Mouse (Mus musculus) limb, embryonic 14.5 days (tissue): ENCODE measurements around the gene Zmynd8. TPM values are rescaled to one million over a fixed set of nuclear protein-coding genes. Genes with fewer than 3 reads are reported as not detected.
"Not testable (repeated sequence)": the region's sequence is repeated elsewhere in the genome, so short reads cannot be mapped to it uniquely, and the experiment has no call there.

ENCODE experiments used
- ATAC-seq: fragments of 200-750 bp; cut with Nextera tagmentation; 2 replicates; pipeline ENCODE4 v1.8.0; 2017; ENCODE audit warnings: low read depth, moderate number of reproducible peaks, moderate TSS enrichment; ENCODE audit not compliant: low FRiP score
- DNase-seq: peaks from one replicate; pipeline ENCODE4 v3.0.0-alpha.2; 2015; ENCODE audit warnings: low spot score
- H3K27ac ChIP-seq: fragments of 300-500 bp; sonication (generic); replicated peaks from 2 replicates; pipeline ENCODE4 v1.5.1; 2014; ENCODE audit warnings: low read depth, mild to moderate bottlenecking, low read length, moderate library complexity, mixed read lengths
- H3K27me3 ChIP-seq: fragments of 300-500 bp; sonication (generic); 2 replicates; pipeline ENCODE4 v1.6.1; 2014; ENCODE audit warnings: low read length, mixed read lengths; ENCODE audit not compliant: control insufficient read depth, insufficient read depth
- H3K36me3 ChIP-seq: fragments of 300-500 bp; sonication (generic); 2 replicates; pipeline ENCODE4 v1.6.1; 2014; ENCODE audit warnings: mild to moderate bottlenecking, low read length, moderate library complexity, mixed read lengths; ENCODE audit not compliant: control insufficient read depth, insufficient read depth
- H3K4me1 ChIP-seq: fragments of 300-500 bp; sonication (generic); 2 replicates; pipeline ENCODE4 v1.6.1; 2014; ENCODE audit warnings: antibody characterized with exemption, low read length, mixed read lengths; ENCODE audit not compliant: control insufficient read depth, insufficient read depth
- H3K4me2 ChIP-seq: fragments of 300-500 bp; sonication (generic); replicated peaks from 2 replicates; pipeline ENCODE4 v1.6.1; 2014; ENCODE audit warnings: low read depth, mild to moderate bottlenecking, low read length, moderate library complexity; ENCODE audit not compliant: severe bottlenecking
- H3K4me3 ChIP-seq: fragments of 300-500 bp; sonication (generic); replicated peaks from 2 replicates; pipeline ENCODE4 v1.5.1; 2014; ENCODE audit warnings: low read length
- H3K9ac ChIP-seq: fragments of 300-500 bp; sonication (generic); 2 replicates; pipeline ENCODE4 v1.6.1; 2014; ENCODE audit warnings: mild to moderate bottlenecking, low read depth, low read length, moderate library complexity; ENCODE audit not compliant: severe bottlenecking
- H3K9me3 ChIP-seq: fragments of 300-500 bp; sonication (generic); 2 replicates; pipeline ENCODE4 v1.6.1; 2016; ENCODE audit warnings: low read length; ENCODE audit not compliant: control insufficient read depth
- POLR2A ChIP-seq: fragments of 200-500 bp; IDR thresholded peaks from 2 replicates; pipeline ENCODE4 v1.8.0; 2012; ENCODE audit warnings: inconsistent platforms, mild to moderate bottlenecking, moderate library complexity, borderline replicate concordance; ENCODE audit not compliant: insufficient read depth, insufficient read length; ENCODE audit errors: extremely low read depth
- WGBS: fragments of 180-500 bp; shearing (Covaris S2); extraction: QIAGEN DNeasy Blood & Tissue Kit; methylation state at CpG from one replicate; pipeline ENCODE4 v1.1.7; 2014; 5-methylcytosine and 5-hydroxymethylcytosine counted together
- polyA plus RNA-seq, 2 experiments: library from polyadenylated mRNA; depleted of rRNA in 1 of 2; stranded (reverse) in 1 of 2; unstranded in 1 of 2; fragments of >200 nt; fragmentation: Nextera tagmentation in 1 of 2; extraction: Ambion mirVana in 1 of 2; gene quantifications; 2 replicates each; pipeline versions ENCODE4 v1.2.1 to v1.2.3; 2012 to 2014

The Zmynd8 gene
- polyA plus RNA-seq, 2 experiments = 30.2 to 49.5 TPM

GRCm38 (mm10) chr2:165811536-165811935, 87.3 kb downstream of the Zmynd8 start:
- no peak for TF ChIP-seq POLR2A
- DNase-seq (no peak), ATAC-seq (no peak; the same call in 1 of the 2 replicates)
- Histone ChIP-seq H3K4me1 (no peaks in the 10 kb centered on the region), H3K27ac (no peak overlapping the region), H3K9me3 (no peaks in the 10 kb centered on the region), H3K36me3 (peaks cover 94% of the 10 kb centered on the region), H3K9ac (no peak overlapping the region), H3K4me2 (no peak overlapping the region), H3K27me3 (no peaks in the 10 kb centered on the region), H3K4me3 (no peak overlapping the region)
- 60% methylated on average over 5 of the region's 5 CpGs for WGBS

GRCm38 (mm10) chr2:165809901-165810477, 88.8 kb downstream of the Zmynd8 start:
- no peaks in the 10 kb centered on the region for H3K9me3 ChIP-seq
- no peak overlapping the region for H3K4me2 ChIP-seq
- H3K4me1 ChIP-seq = no peaks in the 10 kb centered on the region
- WGBS = 89% methylated on average over 5 of the region's 5 CpGs
- H3K36me3 ChIP-seq = peaks cover 96% of the 10 kb centered on the region
- no peak for ATAC-seq
- H3K27ac ChIP-seq = no peak overlapping the region
- no peak for DNase-seq
- no peak for TF ChIP-seq POLR2A
- H3K27me3 ChIP-seq = no peaks in the 10 kb centered on the region
- no peak overlapping the region for H3K9ac ChIP-seq
- no peak overlapping the region for H3K4me3 ChIP-seq

GRCm38 (mm10) chr2:165809091-165809490, 89.7 kb downstream of the Zmynd8 start:
- no peak for DNase-seq
- no peak for TF ChIP-seq POLR2A
- Histone ChIP-seq H3K27ac (no peak overlapping the region), H3K36me3 (peaks cover 96% of the 10 kb centered on the region), H3K9ac (no peak overlapping the region), H3K4me2 (no peak overlapping the region), H3K4me1 (no peaks in the 10 kb centered on the region), H3K27me3 (no peaks in the 10 kb centered on the region), H3K4me3 (no peak overlapping the region), H3K9me3 (no peaks in the 10 kb centered on the region)
- 97% methylated on average over 5 of the region's 5 CpGs for WGBS
- ATAC-seq = no peak

- no peak overlapping the region for H3K27ac ChIP-seq
- H3K9ac ChIP-seq = no peak overlapping the region
- ATAC-seq (no peak), DNase-seq (no peak)
- no peaks in the 10 kb centered on the region for H3K4me1 ChIP-seq
- no peak for TF ChIP-seq POLR2A
- H3K27me3 ChIP-seq = no peaks in the 10 kb centered on the region
- no peak overlapping the region for H3K4me3 ChIP-seq
- peaks cover 91% of the 10 kb centered on the region for H3K36me3 ChIP-seq
- no peaks in the 10 kb centered on the region for H3K9me3 ChIP-seq
- WGBS = 94% methylated on average over 12 of the region's 12 CpGs
- H3K4me2 ChIP-seq = no peak overlapping the region
Observed at GRCm38 (mm10) chr2:165808179-165808975, 90.4 kb downstream of the Zmynd8 start.

- not testable (repeated sequence) for ATAC-seq, H3K4me1 ChIP-seq, H3K9me3 ChIP-seq, DNase-seq, H3K4me3 ChIP-seq, H3K27ac ChIP-seq, H3K27me3 ChIP-seq, H3K4me2 ChIP-seq, H3K9ac ChIP-seq
- peaks cover 83% of the 10 kb centered on the region for H3K36me3 ChIP-seq
- 87% methylated on average over 3 of the region's 3 CpGs for WGBS
Observed at GRCm38 (mm10) chr2:165800174-165800573, 98.6 kb downstream of the Zmynd8 start.
